Mouse (Mus musculus): ENCODE measurements around the gene Oxsm. TPM values are rescaled to one million over a fixed set of nuclear protein-coding genes. Genes with fewer than 3 reads are reported as not detected.

Oxsm gene
- polyA plus RNA-seq (2012; ENCODE audit: insufficient read depth, low replicate concordance): 1.0 TPM in 1 of 2 replicates, not detected in the other

DNA sequence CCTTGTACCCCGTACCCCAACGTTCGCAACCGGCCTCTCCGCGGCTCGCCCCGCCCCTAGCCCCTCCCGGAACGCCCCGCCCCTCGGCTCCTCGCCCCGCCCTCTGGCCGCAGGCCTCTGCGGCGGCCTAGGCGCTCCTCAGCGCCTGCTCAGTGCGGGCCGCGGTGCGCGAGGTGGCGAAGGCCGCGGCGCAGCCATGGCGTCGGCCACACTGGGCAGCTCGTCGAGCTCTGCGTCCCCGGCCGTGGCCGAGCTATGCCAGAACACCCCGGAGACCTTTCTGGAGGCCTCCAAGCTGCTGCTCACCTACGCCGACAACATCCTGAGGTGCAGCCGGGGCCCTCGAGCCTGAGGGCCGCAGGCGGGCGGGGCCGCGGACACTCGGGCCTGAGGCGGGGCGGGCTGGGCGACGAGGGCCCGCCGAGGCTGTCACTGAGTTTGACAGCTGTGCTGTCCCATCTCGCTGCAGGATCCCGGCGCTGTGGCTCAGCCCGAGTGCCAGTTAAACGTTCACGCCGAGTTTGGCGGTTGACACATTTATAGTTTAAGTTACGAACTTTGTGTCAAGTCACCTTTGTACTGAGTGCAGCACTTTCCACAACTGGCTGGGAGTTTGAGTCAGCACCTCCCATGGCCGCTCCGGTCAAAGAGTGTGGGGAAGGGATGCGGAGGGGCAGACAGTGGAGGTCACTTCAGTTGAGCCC, at the start of gene Oxsm, which contains the start of gene Ngly1:
Gene Oxsm (minus strand): TSS at position 638 of the 704 bp plus-strand sequence.
Gene Ngly1 (plus strand): TSS at position 110 of the 704 bp plus-strand sequence.
- H3K27me3 ChIP-seq (replicated peaks): no peaks in the 10 kb centered on the region

DNA sequence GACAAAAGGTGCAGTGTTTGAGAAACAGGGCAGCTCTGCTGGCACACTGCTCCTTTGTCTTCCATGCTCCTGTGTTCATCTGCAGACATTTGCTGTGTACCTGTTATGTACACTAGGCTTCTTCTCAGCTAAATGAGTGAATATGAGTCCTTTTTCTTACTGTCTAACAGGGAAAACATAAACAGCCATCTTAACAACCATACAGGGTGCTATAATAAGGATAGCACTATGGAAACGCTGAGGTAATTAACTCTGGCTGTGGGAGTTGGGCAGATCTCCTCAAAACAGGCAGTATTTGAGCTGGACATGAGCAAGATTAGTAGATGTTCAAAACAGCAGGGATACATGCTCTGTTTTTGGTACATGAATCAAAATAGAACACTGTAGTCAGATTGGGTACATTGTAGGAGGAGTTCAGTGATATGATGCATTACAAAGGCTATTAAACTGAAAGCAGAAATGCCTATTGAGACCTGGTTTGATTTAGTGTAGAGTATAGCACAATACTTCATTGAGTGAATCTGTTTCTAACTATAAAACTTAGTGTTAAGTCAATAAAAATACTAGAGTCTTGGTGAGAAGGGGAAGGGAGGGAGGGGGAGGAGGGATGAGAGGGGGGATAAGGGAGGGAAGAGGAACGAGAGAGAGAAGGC, 47.3 kb upstream of the Oxsm start:
- H3K4me3 ChIP-seq (replicated peaks): no peak overlapping the region
- H3K9me3 ChIP-seq: no peaks in the 10 kb centered on the region
- H3K27me3 ChIP-seq (replicated peaks): no peaks in the 10 kb centered on the region
- peaks cover 41% of the 10 kb centered on the region for H3K4me1 ChIP-seq
- H3K36me3 ChIP-seq (replicated peaks; ENCODE audit: low read length): peaks cover 71% of the 10 kb centered on the region
- TF ChIP-seq GATA1 (IDR thresholded peaks at IDR 0.05; ENCODE audit: borderline replicate concordance, low read length): no peak
- no peak for TF ChIP-seq FLI1 (IDR thresholded peaks at IDR 0.05; ENCODE audit: low read length)

More for the DNA sequence above, at the start of gene Oxsm, which contains the start of gene Ngly1:
- no peak for TF ChIP-seq GATA1 (IDR thresholded peaks at IDR 0.05; ENCODE audit: borderline replicate concordance, low read length)
- TF ChIP-seq FLI1 (IDR thresholded peaks at IDR 0.05; ENCODE audit: low read length): no peak
- no peaks in the 10 kb centered on the region for H3K9me3 ChIP-seq
- H3K4me1 ChIP-seq: peaks cover 81% of the 10 kb centered on the region
- peaks cover 17% of the 10 kb centered on the region for H3K36me3 ChIP-seq (replicated peaks; ENCODE audit: low read length)
- peak within 1 kb of the TSS; percentile 95 for H3K4me3 ChIP-seq (replicated peaks)

- no peaks in the 10 kb centered on the region for H3K27me3 ChIP-seq (replicated peaks)
- H3K4me1 ChIP-seq: peaks cover 43% of the 10 kb centered on the region
- H3K36me3 ChIP-seq (replicated peaks; ENCODE audit: low read length): peaks cover 82% of the 10 kb centered on the region
- H3K9me3 ChIP-seq: no peaks in the 10 kb centered on the region
- H3K4me3 ChIP-seq (replicated peaks): no peak overlapping the region
- TF ChIP-seq FLI1 (IDR thresholded peaks at IDR 0.05; ENCODE audit: low read length): no peak
- TF ChIP-seq GATA1 (IDR thresholded peaks at IDR 0.05; ENCODE audit: borderline replicate concordance, low read length): no peak
Observed at GRCm38 (mm10) chr14:16293921-16294320, 44.3 kb upstream of the Oxsm start.

DNA sequence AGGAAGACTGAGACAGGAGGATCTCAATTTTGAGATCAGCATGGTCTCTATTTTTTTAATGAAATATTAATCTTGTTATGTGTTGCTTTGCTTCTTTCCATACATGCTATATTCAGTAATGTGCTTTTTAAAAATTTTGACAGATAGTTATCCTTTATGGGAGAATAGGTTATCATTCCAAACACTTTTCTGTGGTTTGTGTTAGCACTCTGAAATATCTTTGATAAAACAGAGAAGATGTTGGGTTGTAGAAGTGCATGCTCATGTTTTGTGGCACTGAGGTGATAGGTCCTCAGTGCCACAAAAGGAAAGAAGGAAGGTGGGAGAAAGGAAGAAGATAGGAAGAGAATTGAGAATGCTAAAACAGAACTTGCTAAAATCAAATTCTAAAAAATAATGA, 43.4 kb upstream of the Oxsm start:
- TF ChIP-seq GATA1 (IDR thresholded peaks at IDR 0.05; ENCODE audit: borderline replicate concordance, low read length) (no peak), FLI1 (IDR thresholded peaks at IDR 0.05; ENCODE audit: low read length) (no peak)
- Histone ChIP-seq H3K27me3 (replicated peaks) (no peaks in the 10 kb centered on the region), H3K4me3 (replicated peaks) (no peak overlapping the region), H3K9me3 (no peaks in the 10 kb centered on the region), H3K36me3 (replicated peaks; ENCODE audit: low read length) (peaks cover 83% of the 10 kb centered on the region), H3K4me1 (peaks cover 41% of the 10 kb centered on the region)

- Histone ChIP-seq H3K36me3 (replicated peaks; ENCODE audit: low read length) (peaks cover 76% of the 10 kb centered on the region), H3K9me3 (no peaks in the 10 kb centered on the region), H3K4me3 (replicated peaks) (no peak overlapping the region), H3K4me1 (peaks cover 35% of the 10 kb centered on the region), H3K27me3 (replicated peaks) (no peaks in the 10 kb centered on the region)
- TF ChIP-seq FLI1 (IDR thresholded peaks at IDR 0.05; ENCODE audit: low read length) (no peak), GATA1 (IDR thresholded peaks at IDR 0.05; ENCODE audit: borderline replicate concordance, low read length) (no peak)
Observed at GRCm38 (mm10) chr14:16292371-16292770, 42.8 kb upstream of the Oxsm start.

DNA sequence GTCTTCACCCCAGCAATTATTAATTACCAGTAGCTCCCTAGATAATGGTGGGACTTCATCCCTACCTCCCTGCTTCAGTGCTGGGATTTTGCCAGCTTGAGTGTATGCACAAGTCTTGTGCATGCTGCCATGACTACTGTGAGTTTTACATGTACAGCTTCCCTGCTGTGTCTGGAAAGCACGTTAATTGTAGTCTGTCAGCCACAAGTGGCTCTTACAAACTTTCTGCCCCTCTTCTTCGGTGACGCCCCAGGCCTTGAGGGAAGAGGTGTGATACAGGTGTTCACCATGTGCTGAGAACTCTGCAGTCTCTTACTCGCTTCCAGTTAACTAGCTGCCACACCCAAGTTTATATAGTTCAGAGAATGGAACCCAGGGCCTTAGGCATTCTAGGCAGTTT, 34.4 kb upstream of the Oxsm start:
- TF ChIP-seq FLI1 (IDR thresholded peaks at IDR 0.05; ENCODE audit: low read length) (no peak), GATA1 (IDR thresholded peaks at IDR 0.05; ENCODE audit: borderline replicate concordance, low read length) (no peak)
- no peak overlapping the region for H3K4me3 ChIP-seq (replicated peaks)
- H3K9me3 ChIP-seq: no peaks in the 10 kb centered on the region

DNA sequence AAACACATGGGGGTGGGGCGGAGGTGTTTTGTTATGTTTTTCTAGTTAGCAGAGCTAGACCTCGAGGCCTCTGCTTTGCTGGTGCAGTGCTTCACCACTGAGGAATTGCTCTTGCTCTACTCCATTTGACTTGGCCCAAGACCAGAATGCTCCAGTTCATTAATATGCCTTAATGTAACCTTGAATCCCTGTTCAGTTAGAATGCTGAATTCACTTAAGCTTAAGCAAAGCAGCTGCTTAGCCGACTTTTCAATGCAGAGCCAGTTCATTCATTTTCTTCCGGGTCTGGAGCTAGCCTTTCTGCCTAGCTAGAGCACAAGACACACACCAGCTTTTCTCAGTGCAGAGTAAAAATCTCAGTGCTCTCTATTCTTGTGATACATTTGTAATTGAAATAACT, 29.6 kb upstream of the Oxsm start:
- no peaks in the 10 kb centered on the region for H3K27me3 ChIP-seq (replicated peaks)

More for the DNA sequence above, 34.4 kb upstream of the Oxsm start:
- no peaks in the 10 kb centered on the region for H3K27me3 ChIP-seq (replicated peaks)
- H3K4me1 ChIP-seq: no peaks in the 10 kb centered on the region; the same call in 1 of the 2 replicates
- H3K36me3 ChIP-seq (replicated peaks; ENCODE audit: low read length): peaks cover 50% of the 10 kb centered on the region

DNA sequence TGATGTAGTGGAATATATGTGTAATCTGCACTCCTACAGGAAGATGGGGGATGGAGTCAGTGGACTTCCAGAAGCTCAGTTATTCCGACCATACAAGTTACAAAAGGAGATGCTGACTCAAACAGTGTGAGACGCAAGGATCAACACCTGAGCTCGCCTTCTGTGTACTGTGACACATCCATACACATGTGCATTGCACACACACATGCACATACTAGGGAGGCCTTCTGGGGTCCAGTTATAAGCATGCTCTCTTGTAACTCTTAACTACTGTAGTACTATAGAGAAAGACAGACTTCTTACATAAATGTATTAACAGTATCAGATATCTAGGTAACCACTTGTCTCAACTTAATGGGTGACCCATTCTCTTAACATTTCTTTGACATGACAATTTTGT, 24.1 kb upstream of the Oxsm start:
- H3K4me1 ChIP-seq: peaks cover 6% of the 10 kb centered on the region; the same call in 1 of the 2 replicates
- peaks cover 68% of the 10 kb centered on the region for H3K36me3 ChIP-seq (replicated peaks; ENCODE audit: low read length)
- no peaks in the 10 kb centered on the region for H3K27me3 ChIP-seq (replicated peaks)
- H3K9me3 ChIP-seq: no peaks in the 10 kb centered on the region
- TF ChIP-seq GATA1 (IDR thresholded peaks at IDR 0.05; ENCODE audit: borderline replicate concordance, low read length): no peak
- no peak for TF ChIP-seq FLI1 (IDR thresholded peaks at IDR 0.05; ENCODE audit: low read length)
- no peak overlapping the region for H3K4me3 ChIP-seq (replicated peaks)

More for the DNA sequence above, 29.6 kb upstream of the Oxsm start:
- H3K9me3 ChIP-seq: no peaks in the 10 kb centered on the region
- no peak overlapping the region for H3K4me3 ChIP-seq (replicated peaks)
- H3K4me1 ChIP-seq: no peaks in the 10 kb centered on the region; the same call in 1 of the 2 replicates
- H3K36me3 ChIP-seq (replicated peaks; ENCODE audit: low read length): peaks cover 71% of the 10 kb centered on the region
- TF ChIP-seq GATA1 (IDR thresholded peaks at IDR 0.05; ENCODE audit: borderline replicate concordance, low read length): no peak
- TF ChIP-seq FLI1 (IDR thresholded peaks at IDR 0.05; ENCODE audit: low read length): no peak

GRCm38 (mm10) chr14:16269776-16270175, 20.2 kb upstream of the Oxsm start:
- peaks cover 81% of the 10 kb centered on the region for H3K36me3 ChIP-seq (replicated peaks; ENCODE audit: low read length)

DNA sequence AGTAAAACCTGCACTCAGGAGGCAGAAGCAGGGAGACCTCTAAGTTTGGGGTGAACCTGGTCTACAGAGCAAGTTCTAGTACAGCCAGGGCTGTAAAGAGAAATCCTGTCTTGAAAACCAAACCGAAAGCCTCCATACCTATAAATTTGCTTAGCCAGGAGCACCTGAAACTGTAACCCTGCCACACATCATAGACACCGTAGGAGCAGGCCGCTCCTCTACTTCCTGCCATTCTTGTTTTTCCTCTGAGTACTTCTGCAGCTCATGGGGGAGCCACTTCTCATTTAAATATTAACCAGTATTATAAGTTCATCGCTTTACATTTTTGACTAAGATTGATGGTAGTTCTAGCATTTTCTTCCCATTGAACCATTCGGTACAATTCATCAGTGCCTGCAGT, 17.4 kb upstream of the Oxsm start:
- Histone ChIP-seq H3K36me3 (replicated peaks; ENCODE audit: low read length) (peaks cover 79% of the 10 kb centered on the region), H3K4me3 (replicated peaks) (no peak overlapping the region), H3K9me3 (no peaks in the 10 kb centered on the region), H3K27me3 (replicated peaks) (no peaks in the 10 kb centered on the region), H3K4me1 (peaks cover 4% of the 10 kb centered on the region; the same call in 1 of the 2 replicates)
- TF ChIP-seq FLI1 (IDR thresholded peaks at IDR 0.05; ENCODE audit: low read length) (no peak), GATA1 (IDR thresholded peaks at IDR 0.05; ENCODE audit: borderline replicate concordance, low read length) (no peak)

More at GRCm38 (mm10) chr14:16269776-16270175, 20.2 kb upstream of the Oxsm start:
- TF ChIP-seq GATA1 (IDR thresholded peaks at IDR 0.05; ENCODE audit: borderline replicate concordance, low read length) (no peak), FLI1 (IDR thresholded peaks at IDR 0.05; ENCODE audit: low read length) (no peak)
- peaks cover 9% of the 10 kb centered on the region; the same call in 1 of the 2 replicates for H3K4me1 ChIP-seq
- H3K4me3 ChIP-seq (replicated peaks): no peak overlapping the region
- no peaks in the 10 kb centered on the region for H3K9me3 ChIP-seq
- H3K27me3 ChIP-seq (replicated peaks): no peaks in the 10 kb centered on the region
